Mouse (Mus musculus) forebrain, postnatal 0 days (tissue): ENCODE results near the gene Pfkfb4. TPM values are rescaled to one million over a fixed set of nuclear protein-coding genes. Genes with fewer than 3 reads are reported as not detected.

Experiments
- ATAC-seq: fragments of 200-750 bp; cut with Nextera tagmentation; 2 replicates; pipeline ENCODE4 v1.8.0; 2017; ENCODE audit warnings: mild to moderate bottlenecking, moderate library complexity
- DNase-seq: peaks from one replicate; pipeline ENCODE4 v3.0.0-alpha.2; 2015
- H3K27ac ChIP-seq: fragments of 300-500 bp; sonication (generic); 2 replicates; pipeline ENCODE4 v1.5.1; 2014; ENCODE audit warnings: low read depth, mild to moderate bottlenecking, antibody characterized with exemption, low read length, moderate library complexity, mixed read lengths
- H3K27me3 ChIP-seq: fragments of 300-500 bp; sonication (generic); 2 replicates; pipeline ENCODE4 v1.6.1; 2014; ENCODE audit warnings: mild to moderate bottlenecking, low read length, mixed read lengths; ENCODE audit not compliant: insufficient read depth
- H3K36me3 ChIP-seq: fragments of 300-500 bp; sonication (generic); 2 replicates; pipeline ENCODE4 v1.6.1; 2014; ENCODE audit warnings: mild to moderate bottlenecking, moderate library complexity; ENCODE audit not compliant: insufficient read depth
- H3K4me1 ChIP-seq: fragments of 300-500 bp; sonication (generic); 2 replicates; pipeline ENCODE4 v1.6.1; 2014; ENCODE audit warnings: antibody characterized with exemption; ENCODE audit not compliant: insufficient read depth
- H3K4me2 ChIP-seq: fragments of 300-500 bp; sonication (generic); 2 replicates; pipeline ENCODE4 v1.6.1; 2014; ENCODE audit warnings: low read depth, mild to moderate bottlenecking, moderate library complexity
- H3K4me3 ChIP-seq: fragments of 300-500 bp; sonication (generic); 2 replicates; pipeline ENCODE4 v1.5.1; 2014; ENCODE audit warnings: low read depth, low read length, mixed read lengths
- H3K9ac ChIP-seq: fragments of 300-500 bp; sonication (generic); 2 replicates; pipeline ENCODE4 v1.6.1; 2014; ENCODE audit warnings: mild to moderate bottlenecking
- H3K9me3 ChIP-seq: fragments of 300-500 bp; sonication (generic); 2 replicates; pipeline ENCODE4 v1.6.1; 2016; ENCODE audit warnings: low read length
- CTCF ChIP-seq: sonication (generic); IDR thresholded peaks from 2 replicates; pipeline ENCODE4 v1.5.1; 2016; ENCODE audit warnings: antibody characterized with exemption, control low read depth, low read depth
- WGBS: fragments of 180-500 bp; shearing (Covaris S2); extraction: QIAGEN DNeasy Blood & Tissue Kit; methylation state at CpG from one replicate; pipeline ENCODE4 v1.1.7; 2014; 5-methylcytosine and 5-hydroxymethylcytosine counted together
- polyA plus RNA-seq: library from polyadenylated mRNA; unstranded; fragments of >200 nt; fragmentation: Nextera tagmentation; extraction: Ambion mirVana; gene quantifications from 2 replicates; pipeline ENCODE4 v1.2.1, GENCODE M21; 2015
- total RNA-seq: library from RNA; depleted of rRNA; stranded (reverse); fragments of >200 nt; gene quantifications from 2 replicates; pipeline ENCODE4 v1.2.3, GENCODE M21; 2014

Gene Pfkfb4
- total and polyA plus RNA-seq, 2 experiments from 2014 or later = 21.7 to 46.4 TPM

DNA sequence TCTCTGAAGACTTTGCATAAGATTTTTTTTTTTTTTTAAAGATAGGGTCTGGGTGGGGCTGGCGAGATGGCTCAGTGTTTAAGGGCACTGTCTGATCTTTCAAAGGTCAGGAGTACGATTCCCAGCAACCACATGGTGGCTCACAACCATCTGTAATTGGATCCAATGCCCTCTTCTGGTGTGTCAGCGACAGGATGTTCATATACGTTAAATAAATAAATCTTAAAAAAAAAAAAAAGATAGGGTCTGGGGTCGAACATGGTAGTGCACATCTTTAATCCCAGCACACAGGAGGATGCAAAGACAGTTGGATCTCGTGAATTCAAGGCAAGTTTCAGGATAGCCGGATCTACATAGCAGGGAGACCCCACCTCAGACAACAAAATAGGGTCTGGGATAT lies 57.7 kb downstream of the Pfkfb4 start:
- no peaks in the 10 kb centered on the region for H3K4me1 ChIP-seq
- no peak for ATAC-seq
- H3K4me2 ChIP-seq = no peak overlapping the region
- H3K27me3 ChIP-seq = no peaks in the 10 kb centered on the region
- WGBS = 85% methylated on average over 7 of the region's 7 CpGs
- no peaks in the 10 kb centered on the region for H3K9me3 ChIP-seq
- no peak overlapping the region for H3K4me3 ChIP-seq
- no peak for TF ChIP-seq CTCF
- H3K9ac ChIP-seq = no peak overlapping the region
- no peak for DNase-seq
- no peaks in the 10 kb centered on the region for H3K36me3 ChIP-seq
- H3K27ac ChIP-seq = no peak overlapping the region

DNA sequence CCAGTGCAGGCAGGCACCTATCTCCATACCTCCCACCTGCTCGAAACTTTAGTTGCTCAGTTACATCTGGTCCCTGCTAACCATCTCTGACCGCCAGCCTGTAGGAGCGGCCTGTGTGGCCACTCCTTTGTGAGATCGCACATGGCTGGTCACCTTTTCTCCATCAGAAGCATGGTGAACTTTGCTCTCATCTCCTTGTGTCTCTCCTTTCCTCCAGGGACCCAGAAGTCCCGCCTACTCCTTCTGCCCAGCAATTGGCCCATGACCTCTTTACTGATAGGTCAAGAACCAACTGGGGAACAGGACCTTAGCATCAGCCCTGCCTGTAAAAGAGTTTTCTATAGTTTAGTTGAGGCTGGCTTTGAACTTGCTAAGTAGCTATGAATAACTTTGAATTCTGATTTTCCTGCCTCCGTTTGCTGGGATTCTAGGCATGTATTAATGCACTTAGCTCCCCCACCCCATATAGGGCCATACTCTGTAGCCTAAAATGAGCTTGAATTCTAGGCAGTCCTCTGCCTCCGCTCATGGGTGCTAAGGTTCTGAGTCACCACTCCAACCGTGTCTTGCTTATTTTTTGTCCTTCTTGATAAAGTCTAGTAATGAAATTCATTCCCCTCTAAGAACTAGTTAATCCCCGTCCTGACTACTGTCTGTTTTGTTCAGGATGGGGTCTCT lies 58.6 kb downstream of the Pfkfb4 start:
- 82% methylated on average over 9 of the region's 9 CpGs for WGBS
- TF ChIP-seq CTCF = no peak
- no peaks in the 10 kb centered on the region for H3K9me3 ChIP-seq
- H3K9ac ChIP-seq = no peak overlapping the region
- no peak overlapping the region for H3K4me3 ChIP-seq
- no peak overlapping the region for H3K4me2 ChIP-seq
- no peaks in the 10 kb centered on the region for H3K36me3 ChIP-seq
- ATAC-seq (no peak), DNase-seq (no peak)
- no peak overlapping the region for H3K27ac ChIP-seq
- H3K4me1 ChIP-seq = no peaks in the 10 kb centered on the region
- no peaks in the 10 kb centered on the region for H3K27me3 ChIP-seq

DNA sequence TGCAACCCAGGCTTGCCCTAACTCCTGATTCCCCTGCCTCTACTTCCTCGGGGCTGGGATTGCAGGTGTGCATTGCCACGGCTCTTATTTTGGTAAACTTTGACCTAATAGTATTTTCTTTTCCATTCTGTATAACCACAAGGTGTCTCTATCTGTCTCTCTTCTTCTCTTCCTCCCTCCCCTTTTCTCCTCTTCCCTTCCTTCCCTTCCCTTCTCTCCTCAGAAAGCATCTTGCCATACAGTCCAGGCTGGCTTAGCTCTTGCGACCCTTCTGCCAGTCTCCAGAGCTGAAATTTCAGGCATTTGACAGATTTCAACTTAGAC lies 59.1 kb downstream of the Pfkfb4 start:
- H3K27ac ChIP-seq = no peak overlapping the region
- TF ChIP-seq CTCF = no peak
- no peaks in the 10 kb centered on the region for H3K27me3 ChIP-seq
- H3K36me3 ChIP-seq = no peaks in the 10 kb centered on the region
- H3K4me1 ChIP-seq = no peaks in the 10 kb centered on the region
- no peak for DNase-seq
- ATAC-seq = no peak
- H3K4me3 ChIP-seq = no peak overlapping the region
- WGBS = 89% methylated on average over 3 of the region's 3 CpGs
- no peak overlapping the region for H3K9ac ChIP-seq
- H3K4me2 ChIP-seq = no peak overlapping the region
- H3K9me3 ChIP-seq = no peaks in the 10 kb centered on the region

DNA sequence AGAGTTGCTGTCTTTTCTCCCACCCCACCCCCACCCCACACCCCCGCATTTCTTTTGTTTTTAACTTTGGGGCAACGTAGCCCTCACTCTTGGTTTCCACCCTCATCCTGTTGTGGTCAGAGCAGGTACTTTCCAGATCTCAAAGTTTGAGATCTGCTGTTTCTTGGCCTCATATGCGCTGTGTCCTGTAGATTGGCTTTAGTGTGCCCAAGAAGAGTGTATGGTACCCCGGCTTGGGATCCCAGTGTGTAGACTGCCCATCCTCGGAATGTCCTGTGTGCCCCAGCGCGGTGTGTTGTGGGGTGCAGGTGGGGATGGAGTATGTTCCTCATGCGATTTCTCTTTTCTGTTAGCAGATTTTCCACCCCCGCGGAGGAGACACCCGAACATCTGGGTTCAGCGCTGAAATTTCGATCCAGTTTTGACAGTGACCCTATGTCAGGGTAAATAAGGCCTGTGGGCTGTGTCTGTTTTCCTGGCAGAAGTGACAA lies 59.5 kb downstream of the Pfkfb4 start:
- Histone ChIP-seq H3K4me1 (no peaks in the 10 kb centered on the region), H3K27me3 (no peaks in the 10 kb centered on the region), H3K9ac (no peak overlapping the region), H3K4me2 (no peak overlapping the region), H3K4me3 (no peak overlapping the region), H3K27ac (no peak overlapping the region), H3K36me3 (no peaks in the 10 kb centered on the region), H3K9me3 (no peaks in the 10 kb centered on the region)
- WGBS = 89% methylated on average over 13 of the region's 13 CpGs
- ATAC-seq (no peak), DNase-seq (no peak)
- TF ChIP-seq CTCF = no peak

DNA sequence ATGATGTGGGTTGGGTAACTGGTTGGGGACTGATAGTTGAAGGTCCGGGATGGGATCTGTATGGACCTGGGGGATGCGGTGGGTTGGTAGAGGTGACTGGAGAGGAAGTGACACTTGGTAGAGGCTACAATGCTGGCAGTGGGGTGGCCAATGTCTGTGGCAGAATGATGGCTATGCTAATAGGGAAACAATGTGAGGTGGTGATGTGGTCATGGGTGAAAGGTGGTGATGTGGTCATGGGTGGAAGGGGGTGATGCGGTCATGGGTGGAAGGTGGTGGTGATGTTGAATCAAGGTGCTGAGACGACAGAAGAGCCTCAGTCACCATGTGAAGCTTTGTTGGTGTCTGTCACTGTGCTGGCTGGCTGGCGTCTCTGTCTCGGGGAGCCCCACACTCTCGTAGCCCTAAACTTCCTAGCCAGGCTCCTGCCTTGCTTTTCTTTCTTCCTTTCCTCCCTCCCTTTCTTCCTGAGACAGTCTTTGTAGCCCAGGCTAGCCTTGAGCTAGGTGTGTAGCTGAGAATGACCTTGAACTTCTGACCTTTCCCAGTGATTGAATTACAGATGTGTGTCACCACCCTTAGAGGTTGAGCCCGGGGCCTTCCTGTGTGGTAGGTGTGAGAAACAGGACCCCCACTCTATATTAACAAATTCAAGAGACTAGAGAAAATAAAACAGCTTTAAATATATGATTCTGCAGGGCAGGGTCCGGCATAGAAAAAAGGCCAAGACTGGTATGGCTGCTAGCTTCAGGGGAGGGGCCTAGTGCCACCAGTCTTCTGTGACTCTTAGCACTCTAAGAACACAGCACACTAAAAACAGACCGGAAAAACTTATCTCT lies 60.3 kb downstream of the Pfkfb4 start:
- 91% methylated on average over 10 of the region's 10 CpGs for WGBS
- ATAC-seq = no peak
- Histone ChIP-seq H3K36me3 (peaks cover 8% of the 10 kb centered on the region), H3K9ac (no peak overlapping the region), H3K9me3 (no peaks in the 10 kb centered on the region), H3K27ac (no peak overlapping the region), H3K4me1 (no peaks in the 10 kb centered on the region), H3K4me2 (no peak overlapping the region), H3K27me3 (no peaks in the 10 kb centered on the region), H3K4me3 (no peak overlapping the region)
- DNase-seq = no peak
- TF ChIP-seq CTCF = no peak

DNA sequence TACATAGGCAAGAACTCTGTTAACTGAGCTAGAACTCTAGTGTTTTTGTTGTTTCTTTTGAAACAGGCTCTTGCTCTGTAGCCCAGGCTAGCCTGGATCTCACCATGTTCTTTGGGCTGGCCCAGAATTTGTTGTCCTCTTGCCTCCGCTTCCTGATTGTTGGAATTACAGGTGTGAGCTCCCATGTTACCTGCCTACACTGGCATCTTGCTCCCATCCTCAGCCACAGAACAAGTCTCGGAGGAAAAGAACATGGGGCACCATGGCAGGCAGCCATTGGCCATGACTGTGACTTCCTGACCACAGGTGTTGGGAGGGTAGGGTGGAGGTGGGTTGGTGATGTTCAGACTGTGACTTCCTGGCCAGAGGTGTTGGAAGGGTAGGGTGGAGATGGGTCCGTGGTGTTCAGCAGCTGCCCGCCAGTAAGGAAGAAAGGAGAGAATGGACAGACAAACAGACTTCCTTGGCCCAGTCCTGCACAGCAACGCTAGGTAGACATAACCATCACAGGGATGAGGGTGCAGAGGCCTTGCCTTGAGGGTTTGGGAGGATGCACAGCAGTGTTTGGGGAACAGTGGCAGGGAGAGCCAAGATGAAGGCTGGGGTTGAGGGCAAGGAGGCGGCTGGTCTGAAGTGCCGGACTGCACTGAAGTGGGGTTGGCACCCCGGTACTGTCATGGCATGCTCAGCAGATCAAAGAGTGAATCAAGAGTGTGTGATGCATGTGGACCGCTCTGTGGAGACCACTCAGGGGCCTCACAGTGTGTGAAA lies 61.1 kb downstream of the Pfkfb4 start:
- ATAC-seq = no peak
- WGBS = 87% methylated on average over 9 of the region's 9 CpGs

More for the DNA sequence above, 61.1 kb downstream of the Pfkfb4 start:
- no peak for DNase-seq
- Histone ChIP-seq H3K4me1 (no peaks in the 10 kb centered on the region), H3K4me3 (no peak overlapping the region), H3K4me2 (no peak overlapping the region), H3K36me3 (peaks cover 15% of the 10 kb centered on the region), H3K27ac (no peak overlapping the region), H3K9ac (no peak overlapping the region), H3K9me3 (no peaks in the 10 kb centered on the region), H3K27me3 (no peaks in the 10 kb centered on the region)
- TF ChIP-seq CTCF = no peak
